Mouse (Mus musculus) effector memory CD4-positive, alpha-beta T cell, adult 5 months (primary cell): ENCODE measurements around the gene Gskip. TPM values are rescaled to one million over a fixed set of nuclear protein-coding genes. Genes with fewer than 3 reads are reported as not detected.

Experiments
- polyA plus RNA-seq: library from polyadenylated mRNA; unstranded; fragments of 100-300 nt; shearing (Covaris generic); gene quantifications from one replicate; pipeline ENCODE4 v1.2.1, GENCODE M21; 2017

Gskip gene
- 17.6 TPM for polyA plus RNA-seq

GRCm38 (mm10) chr12:105683933-105684901, at the start of gene Gskip:
Gene Gskip (plus strand): TSS chr12:105684829.

GRCm38 (mm10) chr12:105685001-105685691, 517 bp downstream of the Gskip start, which contains the start of gene Atg2b:
Gene Atg2b (minus strand): TSS chr12:105685211.

GRCm38 (mm10) chr12:105705799-105706487, 21.3 kb downstream of the Gskip start, which contains the start of gene Ak7:
Gene Ak7 (plus strand): TSS chr12:105705976.

Other genes with a start within 250 kb of the Gskip start
- 0.27 TPM for gene D430019H16Rik, start 231.0 kb upstream of the Gskip start, polyA plus RNA-seq
- not detected for gene Bdkrb2, start 121.6 kb upstream of the Gskip start, polyA plus RNA-seq
- 0.27 TPM for gene Bdkrb1, start 81.7 kb upstream of the Gskip start, polyA plus RNA-seq
- 22.0 TPM for gene Atg2b, start 382 bp downstream of the Gskip start, polyA plus RNA-seq
- 0.16 TPM for gene Ak7, start 21.1 kb downstream of the Gskip start, polyA plus RNA-seq
- gene Papola, start 99.9 kb downstream of the Gskip start, polyA plus RNA-seq = 225 TPM